Mouse (Mus musculus): ENCODE results near the gene Ppil2. TPM values are rescaled to one million over a fixed set of nuclear protein-coding genes. Genes with fewer than 3 reads are reported as not detected.

Ppil2 gene
- polyA plus RNA-seq, 1 experiment from 2014 or later = 101 TPM

DNA sequence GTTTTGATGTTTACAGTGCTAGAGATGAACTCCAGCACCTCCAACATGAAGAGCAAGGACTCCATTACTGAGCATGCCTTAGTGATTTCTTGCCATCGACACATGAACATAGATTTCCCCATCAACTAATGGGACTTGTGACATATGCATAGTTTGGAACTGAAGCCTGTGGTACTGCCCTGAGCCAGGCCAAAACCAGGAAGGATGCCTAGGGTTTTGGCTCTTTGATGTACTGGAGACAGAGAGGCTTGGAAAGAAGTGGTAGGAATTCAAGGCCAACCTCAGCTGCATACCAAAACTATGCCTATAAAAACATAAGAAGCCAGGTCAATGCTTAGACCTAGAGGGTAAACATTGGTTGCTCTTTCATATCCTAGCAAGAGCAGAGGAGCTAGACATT, 61.2 kb downstream of the Ppil2 start:
- Histone ChIP-seq H3K9me3 (replicated peaks; ENCODE audit: low read length) (no peaks in the 10 kb centered on the region), H3K4me2 (ENCODE audit: low read length) (no peak overlapping the region), H3K4me1 (replicated peaks; ENCODE audit: insufficient read depth, low read length) (no peaks in the 10 kb centered on the region), H3K27ac (no peak overlapping the region), H3K9ac (ENCODE audit: low read depth, low read length) (no peak overlapping the region), H3K4me3 (replicated peaks; ENCODE audit: low read depth, low read length) (no peak overlapping the region), H3K36me3 (ENCODE audit: insufficient read depth, low read length) (peaks cover 12% of the 10 kb centered on the region; the same call in 1 of the 2 replicates), H3K27me3 (ENCODE audit: insufficient read depth, low read length) (no peaks in the 10 kb centered on the region)
- DNase-seq (ENCODE audit: low spot score) = no peak
- 97% methylated on average over 1 of the region's 1 CpGs for WGBS
- TF ChIP-seq CTCF (IDR thresholded peaks at IDR 0.05; ENCODE audit: low read depth) = no peak
- ATAC-seq (replicated peaks; ENCODE audit: low FRiP score, low read depth) = no peak

DNA sequence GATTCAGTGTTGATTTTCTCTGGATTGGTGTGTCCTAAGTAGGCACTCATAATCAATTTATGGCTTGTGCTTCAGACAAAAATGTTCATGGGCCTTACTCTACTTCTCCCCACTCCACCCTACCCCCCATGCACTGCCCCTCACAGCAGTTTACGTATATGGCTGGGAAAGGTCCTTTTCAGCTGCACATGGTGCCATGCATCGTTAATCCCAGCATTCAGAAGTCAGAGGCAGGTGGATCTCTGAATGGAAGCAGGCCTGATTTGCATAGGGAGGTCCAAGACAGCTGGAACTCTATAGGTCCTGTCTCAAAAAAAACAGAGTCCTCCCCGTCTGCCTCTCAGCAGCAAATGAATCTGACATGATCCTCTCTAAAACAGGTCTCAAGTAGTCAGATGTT, 65.8 kb downstream of the Ppil2 start:
- H3K4me2 ChIP-seq (ENCODE audit: low read length) = no peak overlapping the region
- ATAC-seq (replicated peaks; ENCODE audit: low FRiP score, low read depth) = no peak
- no peaks in the 10 kb centered on the region for H3K9me3 ChIP-seq (replicated peaks; ENCODE audit: low read length)
- no peak overlapping the region for H3K27ac ChIP-seq
- TF ChIP-seq CTCF (IDR thresholded peaks at IDR 0.05; ENCODE audit: low read depth) = no peak
- 48% methylated on average over 3 of the region's 3 CpGs for WGBS
- H3K9ac ChIP-seq (ENCODE audit: low read depth, low read length) = no peak overlapping the region
- DNase-seq (ENCODE audit: low spot score) = no peak
- H3K4me1 ChIP-seq (replicated peaks; ENCODE audit: insufficient read depth, low read length) = no peaks in the 10 kb centered on the region
- H3K27me3 ChIP-seq (ENCODE audit: insufficient read depth, low read length) = no peaks in the 10 kb centered on the region
- no peak overlapping the region for H3K4me3 ChIP-seq (replicated peaks; ENCODE audit: low read depth, low read length)
- H3K36me3 ChIP-seq (ENCODE audit: insufficient read depth, low read length) = peaks cover 49% of the 10 kb centered on the region

DNA sequence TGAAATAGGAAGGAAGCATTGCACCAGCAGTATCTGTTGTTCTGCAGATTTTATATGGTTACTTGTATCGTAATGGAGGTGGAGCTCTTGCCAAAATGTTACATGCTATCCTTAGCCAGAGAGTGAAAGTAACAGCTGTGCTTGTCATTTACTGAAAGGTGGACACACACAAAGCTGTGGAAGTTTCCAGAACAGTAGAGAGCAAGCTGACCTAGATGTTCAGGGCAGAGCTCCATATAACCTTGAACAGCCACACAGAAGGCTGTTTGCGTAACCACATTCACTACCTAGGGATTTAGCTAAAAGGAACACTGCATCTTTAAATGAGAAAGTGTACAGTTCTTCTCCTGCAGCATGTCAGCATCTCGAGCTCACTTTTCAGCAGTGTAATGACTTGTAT, 66.7 kb downstream of the Ppil2 start:
- ATAC-seq (replicated peaks; ENCODE audit: low FRiP score, low read depth) = no peak
- Histone ChIP-seq H3K9me3 (replicated peaks; ENCODE audit: low read length) (no peaks in the 10 kb centered on the region), H3K4me2 (ENCODE audit: low read length) (no peak overlapping the region), H3K9ac (ENCODE audit: low read depth, low read length) (no peak overlapping the region), H3K36me3 (ENCODE audit: insufficient read depth, low read length) (peaks cover 57% of the 10 kb centered on the region), H3K4me1 (replicated peaks; ENCODE audit: insufficient read depth, low read length) (no peaks in the 10 kb centered on the region), H3K4me3 (replicated peaks; ENCODE audit: low read depth, low read length) (no peak overlapping the region), H3K27me3 (ENCODE audit: insufficient read depth, low read length) (no peaks in the 10 kb centered on the region), H3K27ac (no peak overlapping the region)
- DNase-seq (ENCODE audit: low spot score) = no peak
- 85% methylated on average over 3 of the region's 3 CpGs for WGBS
- no peak for TF ChIP-seq CTCF (IDR thresholded peaks at IDR 0.05; ENCODE audit: low read depth)

DNA sequence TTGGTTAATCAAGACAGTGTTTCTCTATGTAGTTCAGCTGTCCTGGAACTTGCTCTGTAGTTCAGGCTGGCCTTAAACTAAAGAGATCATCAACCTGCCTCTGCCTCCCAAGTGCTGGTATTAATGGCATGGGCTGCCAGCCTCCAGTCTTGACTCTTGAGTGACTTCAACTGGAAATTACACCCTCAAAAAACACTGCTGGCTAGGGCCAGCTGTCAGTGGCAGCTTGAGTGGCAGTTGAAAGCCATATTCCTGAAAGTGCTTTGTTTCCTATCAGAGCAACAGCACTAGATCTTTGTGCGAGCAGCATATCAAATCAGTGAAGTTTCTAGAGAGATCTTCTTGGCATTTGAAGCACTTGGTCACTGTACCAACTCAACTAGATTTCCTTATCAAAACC, 69.6 kb downstream of the Ppil2 start:
- no peak overlapping the region for H3K4me3 ChIP-seq (replicated peaks; ENCODE audit: low read depth, low read length)
- no peak overlapping the region for H3K9ac ChIP-seq (ENCODE audit: low read depth, low read length)
- ATAC-seq (replicated peaks; ENCODE audit: low FRiP score, low read depth) (no peak), DNase-seq (ENCODE audit: low spot score) (no peak)
- H3K27me3 ChIP-seq (ENCODE audit: insufficient read depth, low read length) = no peaks in the 10 kb centered on the region
- WGBS = 97% methylated on average over 1 of the region's 1 CpGs
- no peak for TF ChIP-seq CTCF (IDR thresholded peaks at IDR 0.05; ENCODE audit: low read depth)
- H3K27ac ChIP-seq = no peak overlapping the region
- H3K36me3 ChIP-seq (ENCODE audit: insufficient read depth, low read length) = peaks cover 65% of the 10 kb centered on the region
- H3K9me3 ChIP-seq (replicated peaks; ENCODE audit: low read length) = no peaks in the 10 kb centered on the region
- no peak overlapping the region for H3K4me2 ChIP-seq (ENCODE audit: low read length)
- H3K4me1 ChIP-seq (replicated peaks; ENCODE audit: insufficient read depth, low read length) = no peaks in the 10 kb centered on the region

DNA sequence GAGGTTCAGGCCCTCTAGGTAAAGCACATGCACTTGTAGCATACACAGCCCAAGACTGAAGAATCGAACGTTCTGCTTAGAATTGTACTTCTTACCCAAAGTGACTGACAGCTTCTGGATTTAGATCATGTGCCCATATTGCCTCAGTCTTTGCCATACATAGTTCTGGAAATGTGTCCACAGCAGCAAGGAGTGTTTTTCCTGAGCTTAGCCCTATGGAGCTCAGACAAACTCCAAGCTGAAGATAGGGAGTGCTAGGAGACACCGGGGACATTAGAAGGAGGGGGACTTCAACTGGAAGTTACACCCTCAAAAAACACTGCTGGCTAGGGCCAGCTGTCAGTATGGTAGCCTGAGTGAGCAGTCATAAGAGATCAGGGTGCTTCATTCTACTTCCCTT, 70.3 kb downstream of the Ppil2 start:
- no peaks in the 10 kb centered on the region for H3K4me1 ChIP-seq (replicated peaks; ENCODE audit: insufficient read depth, low read length)
- no peaks in the 10 kb centered on the region for H3K27me3 ChIP-seq (ENCODE audit: insufficient read depth, low read length)
- TF ChIP-seq CTCF (IDR thresholded peaks at IDR 0.05; ENCODE audit: low read depth) = no peak
- peaks cover 60% of the 10 kb centered on the region for H3K36me3 ChIP-seq (ENCODE audit: insufficient read depth, low read length)
- H3K4me2 ChIP-seq (ENCODE audit: low read length) = no peak overlapping the region
- H3K9ac ChIP-seq (ENCODE audit: low read depth, low read length) = no peak overlapping the region
- H3K27ac ChIP-seq = no peak overlapping the region
- WGBS = 95% methylated on average over 3 of the region's 3 CpGs
- DNase-seq (ENCODE audit: low spot score) (no peak), ATAC-seq (replicated peaks; ENCODE audit: low FRiP score, low read depth) (no peak)
- H3K4me3 ChIP-seq (replicated peaks; ENCODE audit: low read depth, low read length) = no peak overlapping the region
- no peaks in the 10 kb centered on the region for H3K9me3 ChIP-seq (replicated peaks; ENCODE audit: low read length)

MicroRNAs within 50 kb of the gene (microRNA counts, 519-probe panel; counts per million panel counts)
- microRNA mmu-miR-130b (6,352 counts per million, percentile 92 among the panel's probes with 10 or more counts), microRNA mmu-miR-301b (3,625 counts per million, percentile 73 among the panel's probes with 10 or more counts)

Small RNAs within 50 kb of the gene (microRNA-seq; reads per million reads assigned to microRNA genes)
- gene Mir130b (6,156 reads per million, percentile 92 among the genes with 10 or more reads in this experiment), gene Mir301b (59.5 reads per million, percentile 47 among the genes with 10 or more reads in this experiment)

Other genes starting within 250 kb of the Ppil2 start
- gene Igll1, start 247.3 kb downstream of the Ppil2 start, polyA plus RNA-seq (2015; fragmentation: Nextera tagmentation; extraction: Ambion mirVana) = 0.24 and 0.32 TPM in 2 replicates
- gene Top3b, start 240.5 kb downstream of the Ppil2 start, polyA plus RNA-seq (2015; fragmentation: Nextera tagmentation; extraction: Ambion mirVana) = 66.4 and 68.0 TPM in 2 replicates
- gene Vpreb1, start 240.4 kb downstream of the Ppil2 start, polyA plus RNA-seq (2015; fragmentation: Nextera tagmentation; extraction: Ambion mirVana) = 2.1 and 2.5 TPM in 2 replicates
- gene Ppm1f, start 214.8 kb downstream of the Ppil2 start, polyA plus RNA-seq (2015; fragmentation: Nextera tagmentation; extraction: Ambion mirVana) = 15.1 and 17.4 TPM in 2 replicates
- gene Mapk1, start 127.9 kb downstream of the Ppil2 start, polyA plus RNA-seq (2015; fragmentation: Nextera tagmentation; extraction: Ambion mirVana) = 149 TPM in 2 replicates
- gene Ypel1, start 41.6 kb downstream of the Ppil2 start, polyA plus RNA-seq (2015; fragmentation: Nextera tagmentation; extraction: Ambion mirVana) = 30.5 and 32.5 TPM in 2 replicates
- gene 2610318N02Rik, start 13.9 kb upstream of the Ppil2 start, polyA plus RNA-seq (2015; fragmentation: Nextera tagmentation; extraction: Ambion mirVana) = 16.9 and 17.5 TPM in 2 replicates
- 46.1 and 47.0 TPM in 2 replicates for gene Sdf2l1, start 21.1 kb upstream of the Ppil2 start, polyA plus RNA-seq (2015; fragmentation: Nextera tagmentation; extraction: Ambion mirVana)
- 9.0 and 9.1 TPM in 2 replicates for gene Ydjc, start 33.4 kb upstream of the Ppil2 start, polyA plus RNA-seq (2015; fragmentation: Nextera tagmentation; extraction: Ambion mirVana)
- gene Ccdc116, start 36.0 kb upstream of the Ppil2 start, polyA plus RNA-seq (2015; fragmentation: Nextera tagmentation; extraction: Ambion mirVana) = 0.26 and 0.34 TPM in 2 replicates
- gene Ube2l3, start 91.4 kb upstream of the Ppil2 start, polyA plus RNA-seq (2015; fragmentation: Nextera tagmentation; extraction: Ambion mirVana) = 316 and 327 TPM in 2 replicates
- gene Rimbp3, start 97.3 kb upstream of the Ppil2 start, polyA plus RNA-seq (2015; fragmentation: Nextera tagmentation; extraction: Ambion mirVana) = 0.26 and 0.28 TPM in 2 replicates
- gene Hic2, start 122.3 kb upstream of the Ppil2 start, polyA plus RNA-seq (2015; fragmentation: Nextera tagmentation; extraction: Ambion mirVana) = 2.1 and 2.4 TPM in 2 replicates
- 12.4 and 15.9 TPM in 2 replicates for gene Tmem191c, start 164.8 kb upstream of the Ppil2 start, polyA plus RNA-seq (2015; fragmentation: Nextera tagmentation; extraction: Ambion mirVana)
- gene Serpind1, start 220.1 kb upstream of the Ppil2 start, polyA plus RNA-seq (2015; fragmentation: Nextera tagmentation; extraction: Ambion mirVana) = 0.14 and 0.21 TPM in 2 replicates